Mouse (Mus musculus) hindbrain, embryonic 15.5 days (tissue): Measurements from ENCODE around the gene Enox1. TPM values are rescaled to one million over a fixed set of nuclear protein-coding genes. Genes with fewer than 3 reads are reported as not detected.

Experiments
- ATAC-seq: fragments of 200-750 bp; cut with Nextera tagmentation; 2 replicates; pipeline ENCODE4 v1.8.0; 2017; ENCODE audit warnings: low read depth, moderate number of reproducible peaks, moderate TSS enrichment; ENCODE audit not compliant: low FRiP score
- H3K27ac ChIP-seq: fragments of 300-500 bp; sonication (generic); replicated peaks from 2 replicates; pipeline ENCODE4 v1.5.1; 2015; ENCODE audit warnings: mild to moderate bottlenecking, inconsistent platforms
- H3K27me3 ChIP-seq: fragments of 300-500 bp; sonication (generic); 2 replicates; pipeline ENCODE4 v1.6.1; 2015; ENCODE audit warnings: control low read depth, inconsistent platforms
- H3K36me3 ChIP-seq: fragments of 300-500 bp; sonication (generic); 2 replicates; pipeline ENCODE4 v1.6.1; 2015; ENCODE audit warnings: control low read depth, inconsistent platforms
- H3K4me1 ChIP-seq: fragments of 300-500 bp; sonication (generic); replicated peaks from 2 replicates; pipeline ENCODE4 v1.6.1; 2015; ENCODE audit warnings: control low read depth, inconsistent platforms
- H3K4me2 ChIP-seq: fragments of 300-500 bp; sonication (generic); 2 replicates; pipeline ENCODE4 v1.6.1; 2015; ENCODE audit warnings: moderate library complexity, mild to moderate bottlenecking, inconsistent platforms
- H3K4me3 ChIP-seq: fragments of 300-500 bp; sonication (generic); 2 replicates; pipeline ENCODE4 v1.5.1; 2015; ENCODE audit warnings: mild to moderate bottlenecking, inconsistent platforms
- H3K9ac ChIP-seq: fragments of 300-500 bp; sonication (generic); 2 replicates; pipeline ENCODE4 v1.6.1; 2015; ENCODE audit warnings: inconsistent platforms
- H3K9me3 ChIP-seq: fragments of 300-500 bp; sonication (generic); 2 replicates; pipeline ENCODE4 v1.6.1; 2016; ENCODE audit warnings: control low read depth, inconsistent platforms
- WGBS: fragments of 180-500 bp; shearing (Covaris S2); methylation state at CpG from one replicate; pipeline ENCODE4 v1.1.7; 2015; 5-methylcytosine and 5-hydroxymethylcytosine counted together
- polyA plus RNA-seq: library from polyadenylated mRNA; unstranded; fragments of >200 nt; fragmentation: Nextera tagmentation; extraction: Ambion mirVana; gene quantifications from 2 replicates; pipeline ENCODE4 v1.2.1, GENCODE M21; 2015

The Enox1 gene
- polyA plus RNA-seq, 1 experiment from 2014 or later: 43.5 TPM

DNA sequence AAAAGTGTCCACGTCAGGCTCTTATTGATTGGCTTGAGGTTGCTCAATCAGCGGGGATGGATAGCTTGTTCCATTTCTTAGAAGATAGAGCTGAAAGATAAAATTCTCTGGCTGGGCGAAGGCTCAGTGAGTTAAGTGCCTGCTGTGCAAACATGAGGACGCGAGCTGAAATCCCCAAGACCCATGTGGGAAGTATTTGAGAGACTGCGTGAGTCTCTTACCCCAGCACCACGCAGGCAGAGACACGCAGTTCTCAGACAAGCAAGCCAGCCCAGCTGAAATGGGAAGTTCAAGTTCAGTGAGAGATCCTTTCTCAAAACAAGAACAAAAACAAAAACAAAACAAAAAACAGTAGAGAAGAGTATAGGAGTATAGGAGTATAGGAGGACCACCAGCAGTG is 54.3 kb downstream of the Enox1 start:
- Histone ChIP-seq H3K36me3 (no peaks in the 10 kb centered on the region), H3K27ac (no peak overlapping the region), H3K27me3 (no peaks in the 10 kb centered on the region), H3K4me3 (no peak overlapping the region), H3K4me2 (no peak overlapping the region), H3K9me3 (no peaks in the 10 kb centered on the region), H3K9ac (no peak overlapping the region), H3K4me1 (peaks cover 10% of the 10 kb centered on the region)
- WGBS: 84% methylated on average over 8 of the region's 8 CpGs
- no peak for ATAC-seq

DNA sequence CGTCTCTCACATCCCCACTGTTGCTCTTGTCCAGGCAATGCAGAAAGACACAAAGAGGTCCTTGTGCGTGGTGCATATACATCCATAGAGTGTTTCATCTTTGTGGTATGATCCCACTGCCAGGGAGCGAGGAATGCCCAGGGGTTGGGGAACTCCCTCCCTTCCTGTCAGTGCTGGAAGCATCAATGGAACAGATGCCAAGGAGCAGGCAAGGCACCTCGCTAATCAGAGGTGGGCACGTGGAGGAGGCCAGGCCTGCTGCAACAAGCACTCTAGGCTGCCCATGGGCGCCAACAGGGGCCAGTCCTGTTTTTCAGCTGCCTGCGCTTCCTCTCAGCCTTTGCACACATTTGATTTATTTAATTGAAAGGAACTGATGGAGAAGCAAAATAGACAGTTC is 56.6 kb downstream of the Enox1 start:
- Histone ChIP-seq H3K9me3 (no peaks in the 10 kb centered on the region), H3K4me1 (peaks cover 10% of the 10 kb centered on the region), H3K36me3 (no peaks in the 10 kb centered on the region), H3K27ac (peak overlapping the region; percentile 25; the same call in 1 of the 2 replicates), H3K27me3 (no peaks in the 10 kb centered on the region), H3K4me3 (no peak overlapping the region), H3K9ac (no peak overlapping the region), H3K4me2 (no peak overlapping the region)
- 53% methylated on average over 7 of the region's 7 CpGs for WGBS
- ATAC-seq: no peak

DNA sequence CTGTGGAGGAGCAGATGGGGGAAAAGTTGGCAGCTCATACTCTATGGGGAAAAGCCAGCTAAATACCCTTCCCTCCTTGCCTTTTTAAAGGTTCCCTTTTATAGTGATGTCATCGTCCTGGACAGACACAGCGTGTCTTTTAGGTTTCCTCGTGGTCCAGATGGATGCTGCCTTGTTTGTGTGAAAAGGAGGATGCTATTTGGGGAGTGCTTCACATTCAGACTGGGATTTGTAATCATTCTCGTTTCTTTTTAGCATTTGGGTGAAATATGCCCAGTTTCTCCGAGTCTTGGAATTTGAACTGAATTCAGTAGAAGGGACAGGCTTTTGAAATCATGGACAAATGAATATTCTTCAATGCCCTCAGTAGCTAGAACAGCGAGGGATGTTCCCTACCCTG is 58.3 kb downstream of the Enox1 start:
- H3K36me3 ChIP-seq: no peaks in the 10 kb centered on the region
- no peaks in the 10 kb centered on the region for H3K27me3 ChIP-seq
- H3K4me1 ChIP-seq: peaks cover 10% of the 10 kb centered on the region
- H3K9ac ChIP-seq: no peak overlapping the region
- no peak overlapping the region for H3K4me2 ChIP-seq
- no peak overlapping the region for H3K4me3 ChIP-seq
- H3K9me3 ChIP-seq: no peaks in the 10 kb centered on the region
- ATAC-seq: no peak
- WGBS: 91% methylated on average over 6 of the region's 6 CpGs
- no peak overlapping the region for H3K27ac ChIP-seq

DNA sequence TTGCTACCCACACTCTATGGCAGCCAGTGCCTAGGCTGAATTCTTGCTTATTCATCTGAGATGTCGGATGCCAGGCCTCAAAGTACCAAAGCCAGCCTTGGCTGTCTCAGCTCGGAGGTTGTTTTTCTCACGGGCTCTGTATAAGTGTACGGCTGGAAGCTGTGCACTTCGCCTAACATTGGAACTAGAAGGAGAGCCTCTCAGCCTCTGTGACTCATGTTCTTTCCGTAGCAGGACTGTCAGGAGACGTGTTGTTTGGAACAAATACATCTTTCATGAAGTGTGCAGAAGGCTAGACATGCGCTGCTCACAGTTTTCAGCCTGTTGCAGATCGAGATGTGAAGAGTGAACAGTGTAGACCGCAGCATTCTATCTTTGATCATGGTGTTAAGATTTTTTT is 68.8 kb downstream of the Enox1 start:
- Histone ChIP-seq H3K9me3 (no peaks in the 10 kb centered on the region), H3K4me3 (no peak overlapping the region), H3K27me3 (no peaks in the 10 kb centered on the region), H3K4me1 (no peaks in the 10 kb centered on the region), H3K36me3 (no peaks in the 10 kb centered on the region), H3K27ac (no peak overlapping the region), H3K9ac (no peak overlapping the region), H3K4me2 (no peak overlapping the region)
- WGBS: 87% methylated on average over 10 of the region's 10 CpGs
- ATAC-seq: no peak

DNA sequence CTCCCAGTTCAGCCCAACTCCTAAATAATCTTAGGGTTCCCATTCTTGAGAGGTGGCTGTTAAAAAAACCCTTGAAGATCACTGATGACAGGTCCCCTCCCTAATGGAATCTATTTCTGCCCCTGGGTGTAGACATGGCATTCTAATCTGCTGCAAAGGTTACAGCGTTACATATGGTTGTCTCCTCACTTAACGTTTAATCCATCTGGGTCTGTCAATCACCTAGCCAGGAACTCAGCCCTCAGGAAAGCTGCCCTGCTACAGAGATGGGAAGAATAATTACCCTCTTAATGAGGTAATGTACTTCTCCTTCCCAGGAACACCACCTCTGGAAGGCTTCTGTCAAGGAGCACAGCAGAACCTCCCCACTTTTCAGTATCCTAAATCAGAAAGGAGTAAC is 82.2 kb downstream of the Enox1 start:
- Histone ChIP-seq H3K4me2 (no peak overlapping the region), H3K27ac (no peak overlapping the region), H3K9ac (no peak overlapping the region), H3K36me3 (no peaks in the 10 kb centered on the region), H3K9me3 (no peaks in the 10 kb centered on the region), H3K4me1 (0 out of 2 replicates have a peak, but pooled peaks cover 3% of the 10 kb centered on the region), H3K27me3 (no peaks in the 10 kb centered on the region), H3K4me3 (no peak overlapping the region)
- no peak for ATAC-seq
- 34% methylated on average over 2 of the region's 2 CpGs for WGBS

DNA sequence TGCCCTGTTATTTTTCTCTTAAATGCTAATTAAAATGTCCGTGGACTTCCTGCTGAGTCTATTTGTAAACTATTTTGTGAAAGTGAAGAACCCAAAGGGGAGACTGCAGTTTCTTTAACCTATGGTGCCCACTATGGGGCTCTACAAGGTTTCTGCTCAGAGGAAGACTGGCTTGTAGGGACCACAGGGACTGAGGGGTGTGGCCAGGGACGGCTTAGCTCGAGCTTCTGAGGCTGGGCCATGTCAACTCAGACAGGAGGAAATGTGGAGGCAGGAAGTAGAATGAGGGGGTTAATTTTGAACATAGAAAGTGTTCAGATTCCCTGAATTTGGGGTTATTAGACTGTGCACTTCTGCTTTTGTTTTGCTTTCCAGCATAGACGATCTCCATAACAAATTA is 82.8 kb downstream of the Enox1 start:
- no peaks in the 10 kb centered on the region for H3K27me3 ChIP-seq
- no peak for ATAC-seq
- H3K4me2 ChIP-seq: no peak overlapping the region
- WGBS: 36% methylated on average over 4 of the region's 4 CpGs
- no peak overlapping the region for H3K4me3 ChIP-seq
- no peaks in the 10 kb centered on the region for H3K9me3 ChIP-seq
- H3K36me3 ChIP-seq: no peaks in the 10 kb centered on the region
- H3K4me1 ChIP-seq: 0 out of 2 replicates have a peak, but pooled peaks cover 3% of the 10 kb centered on the region
- H3K27ac ChIP-seq: no peak overlapping the region
- H3K9ac ChIP-seq: no peak overlapping the region

DNA sequence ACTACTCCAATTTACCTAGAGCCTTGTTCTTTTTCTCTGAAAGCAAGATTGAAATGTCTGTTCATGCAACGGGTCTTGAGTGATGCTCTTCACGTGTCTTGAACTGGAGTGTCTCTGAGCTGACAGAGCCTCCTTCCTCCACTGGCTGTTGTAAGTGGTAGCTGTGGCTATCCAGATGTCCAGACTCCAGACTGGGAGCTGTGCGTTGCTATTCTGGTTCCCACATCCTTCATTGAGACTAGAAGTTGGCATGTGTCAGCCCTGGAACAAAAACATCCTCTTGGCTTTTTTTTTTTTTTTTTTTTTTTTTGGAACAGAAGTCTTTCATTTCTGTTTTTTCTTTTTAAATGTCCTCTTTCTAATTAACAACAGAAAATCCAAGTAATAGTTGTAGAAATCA is 90.4 kb downstream of the Enox1 start:
- no peak for ATAC-seq
- no peak overlapping the region for H3K4me2 ChIP-seq
- peaks cover 5% of the 10 kb centered on the region; the same call in 1 of the 2 replicates for H3K4me1 ChIP-seq
- H3K9ac ChIP-seq: no peak overlapping the region
- no peak overlapping the region for H3K27ac ChIP-seq
- H3K9me3 ChIP-seq: no peaks in the 10 kb centered on the region
- no peaks in the 10 kb centered on the region for H3K27me3 ChIP-seq
- H3K4me3 ChIP-seq: no peak overlapping the region
- 90% methylated on average over 3 of the region's 3 CpGs for WGBS
- no peaks in the 10 kb centered on the region for H3K36me3 ChIP-seq

DNA sequence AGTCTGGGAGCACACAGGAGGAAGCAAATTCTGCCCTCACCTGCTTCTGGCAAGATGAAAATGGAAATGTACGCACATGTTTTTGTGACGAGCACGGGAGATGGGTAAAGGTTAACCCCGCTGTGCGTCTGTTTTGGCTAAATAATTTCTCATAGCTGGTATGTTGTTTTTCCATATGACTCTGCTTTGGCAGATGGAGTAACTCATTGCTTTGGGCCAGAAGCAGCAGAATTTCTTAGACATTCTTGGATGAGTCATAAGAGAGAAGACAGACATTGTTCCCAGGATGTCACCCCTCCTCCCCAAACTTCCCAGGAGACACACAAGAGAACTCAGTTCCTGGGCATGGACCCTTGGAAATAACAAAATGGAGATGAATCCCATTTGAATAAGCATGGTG is 91.9 kb downstream of the Enox1 start:
- Histone ChIP-seq H3K27ac (no peak overlapping the region), H3K4me3 (no peak overlapping the region), H3K4me1 (peaks cover 5% of the 10 kb centered on the region; the same call in 1 of the 2 replicates), H3K9me3 (no peaks in the 10 kb centered on the region), H3K27me3 (no peaks in the 10 kb centered on the region), H3K9ac (no peak overlapping the region), H3K4me2 (no peak overlapping the region), H3K36me3 (no peaks in the 10 kb centered on the region)
- ATAC-seq: no peak
- 72% methylated on average over 5 of the region's 5 CpGs for WGBS

DNA sequence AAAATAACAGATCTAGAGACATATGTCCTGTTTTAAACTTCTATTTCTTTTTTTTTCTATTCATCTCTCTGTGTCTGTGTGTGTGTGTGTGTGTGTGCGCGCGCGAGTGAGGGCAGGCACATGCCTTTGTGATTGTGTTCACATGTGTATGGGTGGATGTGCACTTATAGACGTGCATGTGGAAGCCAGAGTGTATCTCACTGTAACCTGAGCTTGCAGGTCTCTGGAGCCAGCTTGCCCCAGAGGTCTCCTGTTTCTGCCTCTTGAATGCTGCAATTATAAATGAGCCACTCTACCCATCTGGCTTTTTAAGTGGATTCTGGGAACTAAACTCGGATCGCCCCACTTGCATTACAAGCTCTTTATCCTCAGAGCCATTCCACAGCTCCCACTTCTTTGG is 92.4 kb downstream of the Enox1 start:
- ATAC-seq: 0 out of 2 replicates have a peak, but pooled peaks have one; percentile 11
- H3K4me3 ChIP-seq: no peak overlapping the region
- no peak overlapping the region for H3K27ac ChIP-seq
- no peak overlapping the region for H3K4me2 ChIP-seq
- no peaks in the 10 kb centered on the region for H3K9me3 ChIP-seq
- no peak overlapping the region for H3K9ac ChIP-seq
- no peaks in the 10 kb centered on the region for H3K36me3 ChIP-seq
- no peaks in the 10 kb centered on the region for H3K27me3 ChIP-seq
- H3K4me1 ChIP-seq: peaks cover 5% of the 10 kb centered on the region; the same call in 1 of the 2 replicates
- 88% methylated on average over 7 of the region's 7 CpGs for WGBS

DNA sequence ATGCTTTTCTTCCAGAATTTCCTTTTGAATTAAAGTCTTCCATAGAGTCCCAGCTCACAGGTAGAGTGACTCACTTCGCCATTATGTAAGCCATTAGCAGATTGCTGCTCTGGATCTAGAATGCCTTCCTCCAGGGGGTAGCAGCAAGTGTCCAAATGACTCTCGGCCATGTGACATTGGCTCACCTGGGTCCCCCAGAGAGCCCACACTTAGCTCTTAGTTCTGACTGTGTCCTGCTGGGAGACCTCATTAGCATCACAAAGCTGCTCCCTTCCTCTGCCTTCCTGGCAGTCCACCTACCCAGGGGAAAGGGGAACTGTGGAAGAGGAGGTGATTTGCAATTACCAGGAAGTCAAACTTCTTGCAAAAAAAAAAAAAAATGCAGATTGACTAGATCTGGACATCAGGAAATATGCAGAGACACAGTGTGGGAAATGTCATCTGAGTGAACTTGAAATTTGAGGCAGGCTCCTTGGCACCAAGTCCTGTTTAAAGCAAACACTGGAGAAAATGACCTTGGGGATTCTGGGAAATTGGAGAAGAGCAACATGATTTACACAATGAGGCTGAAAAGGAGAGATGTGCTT is 94.2 kb downstream of the Enox1 start:
- Histone ChIP-seq H3K9me3 (no peaks in the 10 kb centered on the region), H3K4me3 (no peak overlapping the region), H3K4me1 (peaks cover 16% of the 10 kb centered on the region; the same call in 1 of the 2 replicates), H3K36me3 (no peaks in the 10 kb centered on the region), H3K27me3 (no peaks in the 10 kb centered on the region), H3K4me2 (no peak overlapping the region), H3K27ac (no peak overlapping the region), H3K9ac (no peak overlapping the region)
- ATAC-seq: no peak
- WGBS: 50% methylated on average over 2 of the region's 2 CpGs

DNA sequence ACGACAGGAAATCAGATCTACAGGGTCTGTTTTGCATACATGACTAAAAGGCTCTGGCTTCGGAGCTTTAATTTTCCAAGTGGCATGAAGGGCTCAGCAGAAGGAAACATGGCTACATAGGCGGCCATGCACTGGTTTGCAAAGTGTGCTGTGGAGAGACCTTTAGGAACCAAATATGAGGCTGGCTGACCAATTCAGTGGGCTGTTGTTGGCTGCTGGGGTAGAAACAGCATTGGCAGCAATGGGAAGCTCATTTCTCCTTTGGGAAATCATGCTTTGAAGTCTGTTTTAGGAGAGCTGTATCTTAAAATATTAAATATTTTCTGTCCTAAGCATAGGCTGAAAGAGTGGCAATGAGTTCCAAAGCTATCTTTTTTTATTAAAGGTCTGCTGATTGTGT is 98.6 kb downstream of the Enox1 start:
- H3K9me3 ChIP-seq: no peaks in the 10 kb centered on the region
- ATAC-seq: no peak
- H3K4me1 ChIP-seq: peaks cover 11% of the 10 kb centered on the region; the same call in 1 of the 2 replicates
- no peaks in the 10 kb centered on the region for H3K27me3 ChIP-seq
- H3K9ac ChIP-seq: no peak overlapping the region
- no peak overlapping the region for H3K4me2 ChIP-seq
- no peaks in the 10 kb centered on the region for H3K36me3 ChIP-seq
- 81% methylated on average over 3 of the region's 3 CpGs for WGBS
- H3K27ac ChIP-seq: peak overlapping the region; percentile 27; the same call in 1 of the 2 replicates
- H3K4me3 ChIP-seq: no peak overlapping the region

DNA sequence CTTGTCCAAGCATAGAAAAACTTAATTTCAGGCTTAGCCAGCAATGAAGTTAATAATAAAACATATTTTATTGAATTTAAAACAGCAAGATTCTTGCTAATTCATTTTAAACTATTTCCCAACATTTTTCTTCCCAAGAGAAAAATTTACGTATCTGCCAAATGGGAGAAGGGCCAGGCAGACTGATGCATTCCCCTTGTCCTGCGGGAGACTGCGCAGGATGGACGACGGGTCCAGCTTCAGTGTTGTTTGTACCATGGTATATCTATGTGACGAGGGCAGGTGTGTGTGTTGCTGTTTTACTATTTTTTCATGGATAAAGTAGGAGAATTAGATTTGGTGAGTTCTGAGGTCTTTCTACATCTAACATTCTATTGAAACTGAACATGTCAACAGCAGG is 99.1 kb downstream of the Enox1 start:
- no peak for ATAC-seq
- Histone ChIP-seq H3K27ac (no peak overlapping the region), H3K4me1 (peaks cover 11% of the 10 kb centered on the region; the same call in 1 of the 2 replicates), H3K9me3 (no peaks in the 10 kb centered on the region), H3K27me3 (no peaks in the 10 kb centered on the region), H3K4me2 (no peak overlapping the region), H3K36me3 (no peaks in the 10 kb centered on the region), H3K9ac (no peak overlapping the region), H3K4me3 (no peak overlapping the region)
- WGBS: 83% methylated on average over 6 of the region's 6 CpGs

DNA sequence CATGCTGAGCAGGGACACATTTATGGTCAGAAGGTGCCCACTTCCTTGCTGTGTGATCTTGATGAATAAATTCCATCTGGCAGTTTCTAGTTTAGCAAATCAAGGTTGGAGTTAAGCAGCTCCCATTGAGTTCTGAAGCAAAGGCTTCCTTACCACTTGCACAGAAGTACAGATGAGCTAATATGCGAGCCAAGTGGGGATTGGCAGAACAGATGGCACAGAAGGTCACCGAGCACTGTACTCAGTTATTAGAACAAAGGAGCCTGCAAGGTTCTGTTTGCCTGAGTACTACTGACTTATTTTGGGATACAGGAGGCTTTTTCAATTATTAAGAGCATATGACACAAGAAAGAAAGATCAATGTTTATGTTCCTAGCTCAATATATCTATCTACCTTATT is 100.4 kb downstream of the Enox1 start:
- Histone ChIP-seq H3K27ac (no peak overlapping the region), H3K9me3 (no peaks in the 10 kb centered on the region), H3K4me1 (peaks cover 15% of the 10 kb centered on the region; the same call in 1 of the 2 replicates), H3K4me2 (no peak overlapping the region), H3K36me3 (no peaks in the 10 kb centered on the region), H3K4me3 (no peak overlapping the region), H3K9ac (no peak overlapping the region), H3K27me3 (no peaks in the 10 kb centered on the region)
- no peak for ATAC-seq
- WGBS: 60% methylated on average over 2 of the region's 2 CpGs
